ENCODE assay signal across 8 mouse cellular contexts in the genomic region with DNA sequence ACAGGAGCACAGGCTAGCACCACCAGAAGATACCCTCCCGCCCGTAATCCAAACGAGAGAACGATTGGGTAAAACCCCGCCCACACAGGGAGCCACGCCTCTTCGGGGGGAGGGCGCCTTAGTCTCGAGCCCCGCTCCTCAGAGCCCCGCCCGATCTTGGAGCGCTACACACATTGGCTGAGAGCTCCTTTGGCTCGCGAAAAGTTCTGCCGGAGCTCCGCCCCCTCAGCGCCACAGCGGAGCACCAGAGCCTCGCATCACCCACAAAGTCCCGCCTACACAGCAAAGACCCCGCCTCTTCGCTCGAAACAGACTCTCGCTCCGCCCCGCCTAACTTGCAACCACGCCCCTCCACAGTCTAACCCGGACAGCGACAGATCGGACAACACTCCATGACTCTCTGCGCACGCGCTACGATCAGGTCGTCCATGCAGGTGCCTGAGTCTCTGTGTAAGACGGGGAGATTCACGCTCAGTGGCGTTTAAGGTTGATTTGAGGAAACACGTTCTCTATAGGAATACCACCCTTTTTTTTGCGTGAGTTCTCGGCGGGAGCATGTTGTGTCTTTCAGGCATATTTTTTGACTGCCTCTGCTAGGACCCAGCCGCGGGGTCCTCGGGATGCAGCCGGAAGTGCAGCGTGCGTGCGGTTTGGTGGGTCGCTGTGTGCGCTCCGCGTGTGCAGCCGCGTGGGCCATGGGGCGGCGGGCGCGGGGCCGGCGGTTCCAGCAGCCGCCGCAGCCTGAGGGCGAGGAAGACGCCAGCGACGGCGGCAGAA. TPM values are rescaled to one million over a fixed set of nuclear protein-coding genes. Genes with fewer than 3 reads are reported as not detected.
DNase-seq lines count a peak whose midpoint lies in the region; ATAC-seq lines count a peak whose summit lies in the region.

Gene Srd5a1, minus strand, starts transcription at position 45 of the 777 bp plus-strand sequence.

- H3K4me3 ChIP-seq in hindbrain, embryonic 11.5 days (ENCODE audit: low read depth, low read length): peak within 1 kb of the TSS; percentile 92

- 0 out of 2 replicates have a peak within 1 kb of the TSS, but pooled peaks have one; percentile 17 for H3K27ac ChIP-seq in hindbrain, embryonic 11.5 days (ENCODE audit: low read depth, low read length)

- ATAC-seq in hindbrain, embryonic 11.5 days (ENCODE audit: low FRiP score): peak; percentile 100

- no peaks in the 10 kb centered on the region; the same call in 1 of the 2 replicates for H3K4me1 ChIP-seq in hindbrain, embryonic 11.5 days (replicated peaks; ENCODE audit: control insufficient read depth, insufficient read depth, low read length)

- WGBS in hindbrain, embryonic 11.5 days: under 1% methylated on average over 68 of the region's 69 CpGs

- DNase-seq in Muller cell, postnatal 12 days (ENCODE audit: inconsistent ontology term): peak; percentile 99
- DNase-seq in cerebellum, adult 9-11 months: peak; percentile 100
- DNase-seq in frontal cortex, adult 2 months (ENCODE audit: extremely low spot score in 1 of 2, low spot score in 1 of 2): peak; percentile 99 to 100
- peak; percentile 99 for DNase-seq in hindbrain, embryonic 11.5 days (ENCODE audit: low spot score)
- peak; percentile 98 to 99 for DNase-seq in layer of hippocampus, postnatal 10 days (ENCODE audit: low spot score in 2 of 2)
- peak; percentile 100 for DNase-seq in lung, postnatal 10 days
- peak; percentile 99 for DNase-seq in ovary, postnatal 36 days (ENCODE audit: low spot score)
- DNase-seq in thymus, postnatal 25 days: peak; percentile 100

- H3K36me3 ChIP-seq in hindbrain, embryonic 11.5 days (ENCODE audit: control insufficient read depth, insufficient read depth, low read length): peaks cover 10% of the 10 kb centered on the region; the same call in 1 of the 2 replicates

- peak within 1 kb of the TSS; percentile 63 for H3K4me2 ChIP-seq in hindbrain, embryonic 11.5 days (replicated peaks; ENCODE audit: low read depth, low read length)

- no peaks in the 10 kb centered on the region for H3K27me3 ChIP-seq in hindbrain, embryonic 11.5 days (ENCODE audit: control insufficient read depth, insufficient read depth, low read length)

- no peaks in the 10 kb centered on the region for H3K9me3 ChIP-seq in hindbrain, embryonic 11.5 days (ENCODE audit: control insufficient read depth, low read length)

- H3K9ac ChIP-seq in hindbrain, embryonic 11.5 days (ENCODE audit: low read depth, low read length): peak within 1 kb of the TSS; percentile 62

RNA-seq across cellular contexts. Expression of gene Srd5a1, which starts in this region (rescaled TPM):
- polyA plus RNA-seq in frontal cortex, adult 2 months (2012; rRNA removed): 10.4 and 11.9 TPM in 2 replicates
- polyA plus RNA-seq in hindbrain, embryonic 11.5 days (2014; fragmentation: Nextera tagmentation; extraction: Ambion mirVana): 21.5 TPM in 2 replicates
- total RNA-seq in layer of hippocampus, postnatal 10 days (2021): 10 to 100 TPM; 22.9 TPM

Comparison
In these comparisons a context has a peak if more than half of its experiments do, and no peak if none do; other contexts are left out.
1. Peak in every context shown above with its lines: DNase-seq, ATAC-seq, H3K4me3 ChIP-seq and H3K27ac ChIP-seq.